Mouse (Mus musculus): Measurements from ENCODE around the gene Cbr1. TPM values are rescaled to one million over a fixed set of nuclear protein-coding genes. Genes with fewer than 3 reads are reported as not detected.
"Not testable (repeated sequence)": the region's sequence is repeated elsewhere in the genome, so short reads cannot be mapped to it uniquely, and the experiment has no call there.

The Cbr1 gene
- total RNA-seq, 2 experiments from 2014 or later: 57.6 to 58.1 TPM

GRCm38 (mm10) chr16:93596807-93597206 is 8.8 kb upstream of the Cbr1 start:
- no peak for DNase-seq
- intact Hi-C loops (cut with DNase I): no loop called here

- intact Hi-C loops (cut with DNase I): no loop called here
- DNase-seq: no peak
These were observed 8.1 kb upstream of the Cbr1 start for GRCm38 (mm10) chr16:93597551-93597950.

DNA sequence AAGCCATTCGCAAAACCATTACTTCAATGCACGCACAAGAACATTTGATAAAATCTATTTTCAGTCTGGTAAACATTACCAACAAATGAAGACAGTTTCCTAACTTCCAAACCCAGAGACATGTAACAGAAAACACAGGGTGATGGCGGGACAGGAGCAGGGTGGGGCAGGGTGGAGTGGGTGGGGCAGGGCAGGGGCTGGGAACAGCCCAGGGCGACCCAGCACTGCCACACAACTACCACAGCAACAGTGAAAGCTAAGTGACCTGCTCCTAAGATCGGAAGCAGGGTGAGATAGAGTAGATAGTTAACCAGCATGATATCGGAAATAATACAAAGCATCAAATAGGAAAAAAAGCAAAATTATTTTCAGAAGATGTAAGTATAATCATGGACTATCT is 6.2 kb upstream of the Cbr1 start:
- intact Hi-C loops (cut with DNase I): no loop called here
- DNase-seq: no peak

- DNase-seq: peak; percentile 94
- intact Hi-C loops (cut with DNase I): no loop called here
These were observed 2.0 kb upstream of the Cbr1 start, which contains the start of gene Setd4 for GRCm38 (mm10) chr16:93603439-93604212. Setd4 (minus strand) TSS chr16:93604063.

DNA sequence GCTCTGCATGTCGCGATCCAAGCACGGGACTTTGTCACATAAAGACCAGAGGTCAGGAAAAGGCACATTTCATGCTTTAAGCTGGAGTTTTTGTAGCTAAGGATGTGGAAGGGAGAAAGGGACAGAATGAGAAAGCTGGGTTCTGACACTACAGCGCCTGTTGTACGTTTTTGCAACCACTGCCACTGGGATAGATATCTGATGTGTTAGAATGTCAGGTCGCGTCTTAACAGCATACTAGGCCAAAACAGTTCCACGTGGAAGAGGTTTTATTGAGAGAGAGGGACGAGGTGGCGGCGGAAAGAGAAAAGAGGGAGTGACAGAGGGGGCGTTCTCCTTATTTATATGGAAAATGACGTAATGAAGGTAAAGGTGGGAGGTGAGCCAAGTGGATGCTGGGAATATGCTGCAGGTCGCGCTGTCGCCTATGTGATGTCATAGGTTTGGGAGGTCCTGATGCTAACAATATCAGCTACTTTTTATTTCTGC is 1.1 kb upstream of the Cbr1 start:
- no peak for DNase-seq
- intact Hi-C loops (cut with DNase I): no loop called here

- intact Hi-C loops (cut with DNase I): no loop called here
- DNase-seq: no peak
These were observed 493 bp downstream of the Cbr1 start for GRCm38 (mm10) chr16:93606146-93606545.

GRCm38 (mm10) chr16:93607669-93608101 is 2.0 kb downstream of the Cbr1 start:
- intact Hi-C loops (cut with DNase I): no loop called here
- DNase-seq: peak; percentile 84

DNA sequence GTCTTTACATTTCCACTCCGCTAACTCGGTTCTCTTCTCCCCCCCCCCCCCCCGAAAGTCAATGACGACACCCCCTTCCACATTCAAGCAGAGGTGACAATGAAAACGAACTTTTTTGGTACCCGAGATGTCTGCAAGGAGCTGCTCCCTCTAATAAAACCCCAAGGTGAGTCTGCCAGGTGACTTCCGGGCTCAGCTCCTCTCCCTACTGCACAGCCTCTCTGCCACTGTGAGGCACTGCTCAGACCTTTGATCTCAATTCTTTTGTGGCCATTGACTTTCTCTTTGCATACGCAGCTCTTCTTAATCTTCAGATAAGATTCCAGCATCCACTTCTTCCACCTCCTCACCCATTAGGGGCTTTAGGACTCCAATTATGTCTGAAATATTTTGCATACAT is 3.1 kb downstream of the Cbr1 start:
- DNase-seq: no peak
- intact Hi-C loops (cut with DNase I): no loop called here

DNA sequence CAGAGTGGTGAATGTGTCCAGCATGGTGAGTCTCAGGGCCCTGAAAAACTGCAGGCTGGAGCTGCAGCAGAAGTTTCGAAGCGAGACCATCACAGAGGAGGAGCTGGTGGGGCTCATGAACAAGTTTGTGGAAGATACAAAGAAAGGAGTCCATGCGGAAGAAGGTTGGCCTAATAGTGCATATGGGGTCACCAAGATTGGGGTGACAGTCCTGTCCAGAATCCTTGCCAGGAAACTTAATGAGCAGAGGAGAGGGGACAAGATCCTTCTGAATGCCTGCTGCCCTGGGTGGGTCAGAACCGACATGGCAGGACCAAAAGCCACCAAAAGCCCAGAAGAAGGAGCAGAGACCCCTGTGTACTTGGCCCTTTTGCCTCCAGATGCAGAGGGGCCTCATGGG is 4.1 kb downstream of the Cbr1 start:
- intact Hi-C loops (cut with DNase I): no loop called here
- no peak for DNase-seq

DNA sequence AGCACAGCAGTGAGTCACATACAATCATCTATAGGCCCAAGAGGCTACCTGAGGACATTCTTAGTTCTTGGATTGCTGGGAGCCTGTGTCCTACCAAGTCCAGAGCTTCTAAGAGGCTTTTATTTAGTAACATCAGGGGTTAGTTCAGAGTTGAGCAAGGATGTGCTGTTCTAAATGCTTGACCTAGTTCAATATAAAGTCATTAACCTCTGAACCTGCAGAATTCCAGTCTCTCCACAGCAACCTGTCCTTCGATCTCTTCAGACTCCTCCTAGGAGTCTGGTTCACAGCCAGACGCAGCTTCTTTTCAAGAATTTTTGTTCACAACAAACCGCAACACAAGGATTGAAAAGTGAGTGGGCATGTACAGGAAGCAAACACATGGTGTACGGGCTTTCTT is 5.3 kb downstream of the Cbr1 start:
- no peak for DNase-seq
- intact Hi-C loops (cut with DNase I): no loop called here

- peak; percentile 62 for DNase-seq
- intact Hi-C loops (cut with DNase I): no loop called here
These were observed 9.6 kb downstream of the Cbr1 start for GRCm38 (mm10) chr16:93615118-93615870.

DNA sequence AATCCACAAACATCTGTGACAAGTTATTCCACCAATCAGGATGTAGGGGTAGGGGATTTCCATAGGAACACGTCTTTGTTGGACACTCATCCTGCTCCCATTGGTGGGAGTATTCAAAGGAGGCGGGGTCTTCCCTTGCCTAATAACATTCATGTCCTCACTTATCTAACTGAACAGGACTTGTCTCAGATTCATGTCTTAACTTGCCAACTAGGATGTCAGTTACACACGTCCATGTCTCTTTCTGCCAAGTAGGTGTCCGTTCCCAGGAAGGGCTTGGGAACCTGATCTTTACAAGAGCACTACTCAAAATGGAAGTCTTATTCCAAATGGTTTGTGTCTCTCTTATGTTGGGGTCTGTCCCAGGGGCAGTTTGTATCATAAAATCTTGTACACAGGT is 18.1 kb downstream of the Cbr1 start:
- intact Hi-C loops (cut with DNase I): loop anchor here (10.0 kb wide), 1 partner anchor 51 kb away; no protein-coding TSS in a partner anchor
- not testable (repeated sequence) for DNase-seq

- intact Hi-C loops (cut with DNase I): loop anchor here (10.0 kb wide), 1 partner anchor 50 kb away; no protein-coding TSS in a partner anchor
These were observed 19.0 kb downstream of the Cbr1 start for GRCm38 (mm10) chr16:93624671-93625070.

DNA sequence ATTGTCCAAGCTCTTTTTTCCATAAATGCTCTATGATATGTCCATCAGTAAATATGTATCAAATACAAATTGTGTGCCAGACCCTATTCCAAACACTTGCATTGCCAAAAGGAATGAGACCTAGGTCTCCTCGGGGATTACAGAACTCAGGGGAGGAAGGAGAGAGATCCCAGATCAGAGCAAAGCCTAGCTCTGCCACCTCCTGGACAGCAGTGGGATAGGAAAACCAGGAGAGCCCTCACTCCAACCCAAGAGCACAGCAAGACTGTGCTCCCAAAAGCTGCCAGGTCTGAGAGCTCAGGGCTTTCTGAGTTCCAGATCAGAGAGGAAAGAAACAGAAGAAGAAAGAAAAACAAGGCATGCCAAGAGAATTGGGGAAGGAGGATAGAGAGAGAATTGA is 21.1 kb downstream of the Cbr1 start:
- intact Hi-C loops (cut with DNase I): loop anchor here (10.0 kb wide), 1 partner anchor 48 kb away; no protein-coding TSS in a partner anchor
- DNase-seq: peak; percentile 17

More at GRCm38 (mm10) chr16:93624671-93625070, 19.0 kb downstream of the Cbr1 start:
- DNase-seq: no peak

DNA sequence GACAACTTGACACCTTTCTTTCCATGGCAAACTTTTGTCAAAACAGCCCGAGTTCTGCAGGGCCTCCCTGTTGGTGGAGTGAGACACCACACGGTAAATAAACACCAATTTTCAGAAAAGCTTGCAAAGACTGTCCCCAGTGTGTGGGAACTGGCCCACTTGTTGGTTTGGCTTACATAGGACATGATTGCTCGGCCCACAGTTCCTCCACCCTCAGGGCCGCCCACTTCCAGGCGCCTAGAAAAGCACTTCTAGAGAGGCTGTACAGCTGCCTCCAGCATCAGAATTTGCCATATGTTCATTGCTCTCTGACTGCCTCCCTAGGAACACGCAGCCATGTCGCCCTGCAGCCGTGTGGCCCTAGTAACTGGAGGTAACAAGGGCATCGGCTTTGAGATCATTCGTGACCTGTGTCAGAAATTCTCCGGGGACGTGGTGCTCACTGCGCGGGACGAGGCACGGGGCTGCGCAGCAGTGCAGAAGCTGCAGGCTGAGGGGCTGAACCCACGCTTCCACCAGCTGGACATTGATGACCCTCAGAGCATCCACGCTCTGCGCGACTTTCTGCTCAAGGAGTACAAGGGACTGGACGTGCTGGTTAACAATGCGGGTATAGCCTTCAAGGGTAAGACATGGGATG is 22.2 kb downstream of the Cbr1 start, which contains the start of gene Gm5678:
TSS of gene Gm5678 (plus strand) at position 337 of the 640 bp plus-strand sequence.
- intact Hi-C loops (cut with DNase I): loop anchor here (10.0 kb wide), 1 partner anchor 47 kb away; no protein-coding TSS in a partner anchor
- DNase-seq: no peak

GRCm38 (mm10) chr16:93644006-93644405 is 38.4 kb downstream of the Cbr1 start:
- no peak for DNase-seq
- intact Hi-C loops (cut with DNase I): no loop called here

DNA sequence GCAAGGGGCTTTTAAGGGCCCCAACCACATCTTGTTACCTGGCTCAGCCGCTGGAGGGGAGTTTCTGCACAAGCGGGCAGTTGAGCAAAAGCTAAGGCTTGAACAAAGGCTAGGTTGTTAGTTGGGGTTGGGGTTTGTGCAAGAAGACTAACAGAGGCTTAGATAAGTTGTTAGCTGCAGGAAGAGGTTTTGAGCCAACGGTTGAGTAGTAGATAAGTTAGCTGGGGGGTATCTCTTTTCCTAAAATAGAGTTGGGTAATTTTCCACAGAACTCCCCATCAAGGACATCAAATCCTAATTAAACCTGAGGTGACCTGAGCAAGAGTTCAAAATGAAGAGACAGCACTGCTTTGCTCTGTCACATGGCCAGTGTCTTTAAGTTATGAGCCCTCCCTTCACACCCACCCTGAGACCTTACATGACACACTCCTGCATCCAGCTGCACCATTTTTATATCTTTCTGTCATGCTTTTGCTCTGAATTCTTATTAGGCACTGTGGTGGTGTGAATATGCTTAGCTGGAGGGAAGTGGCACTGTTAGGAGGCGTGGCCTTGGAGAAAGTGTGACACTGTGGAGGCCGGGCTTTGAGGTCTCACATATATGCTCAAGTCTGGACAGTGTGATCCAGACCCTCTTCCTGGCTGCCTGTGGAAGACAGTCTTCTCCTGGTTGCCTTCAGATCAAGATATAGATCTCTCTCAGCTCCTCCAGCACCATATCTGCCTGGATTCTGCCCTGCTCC is 43.0 kb downstream of the Cbr1 start:
- intact Hi-C loops (cut with DNase I): no loop called here

More for the DNA sequence above, 43.0 kb downstream of the Cbr1 start:
- DNase-seq: no peak

Data from left cerebral cortex, postnatal 4 days (tissue).